Mouse (Mus musculus) CH12.LX (cell line): ENCODE data around the gene Ube2c. TPM values are rescaled to one million over a fixed set of nuclear protein-coding genes. Genes with fewer than 3 reads are reported as not detected.

Experiments used
- DNase-seq: peaks from one replicate; pipeline ENCODE4 v3.0.0-alpha.2; 2013; ENCODE audit errors: extremely low read depth
- H3K27ac ChIP-seq: 2 replicates; pipeline ENCODE4 v1.5.1; 2012; ENCODE audit warnings: low read depth, mild to moderate bottlenecking, control low read depth, moderate library complexity; ENCODE audit not compliant: insufficient read depth
- H3K27me3 ChIP-seq: replicated peaks from 2 replicates; pipeline ENCODE3; 2012; ENCODE audit warnings: inconsistent platforms
- H3K36me3 ChIP-seq, 2 experiments: replicated peaks in 1 of 2; 2 replicates each; pipeline versions ENCODE3 to v1.6.1; 2012; ENCODE audit warnings: inconsistent platforms in 1 of 2, low read length in 1 of 2, mild to moderate bottlenecking in 1 of 2, mixed read lengths in 1 of 2, moderate library complexity in 1 of 2; ENCODE audit not compliant: control insufficient read depth in 1 of 2, insufficient read depth in 1 of 2
- H3K4me1 ChIP-seq, 2 experiments: 2 replicates each; pipeline ENCODE4 v1.6.1; 2012; ENCODE audit warnings: inconsistent platforms in 1 of 2, moderate library complexity in 1 of 2; ENCODE audit not compliant: insufficient read depth in 2 of 2, control insufficient read depth in 1 of 2
- H3K4me2 ChIP-seq: 2 replicates; pipeline ENCODE4 v1.6.1; 2012; ENCODE audit warnings: low read depth, mild to moderate bottlenecking, control low read depth; ENCODE audit not compliant: poor library complexity, insufficient read depth, severe bottlenecking
- H3K4me3 ChIP-seq, 3 experiments: fragments of 150-350 bp in 1 of 3; sonication (generic) in 1 of 3; replicated peaks in 1 of 3; 2 replicates each; pipeline versions ENCODE3 to v1.5.1; 2011 to 2012; ENCODE audit warnings: low read depth in 2 of 3, low read length in 2 of 3, mild to moderate bottlenecking in 2 of 3, moderate library complexity in 2 of 3, control low read depth in 1 of 3, improper control_type of control experiment in 1 of 3, inconsistent platforms in 1 of 3, mixed read lengths in 1 of 3; ENCODE audit not compliant: poor library complexity in 1 of 3
- H3K79me2 ChIP-seq: replicated peaks from 2 replicates; pipeline ENCODE4 v1.6.1; 2012; ENCODE audit warnings: mild to moderate bottlenecking, moderate library complexity; ENCODE audit not compliant: control insufficient read depth, poor library complexity, insufficient read depth, severe bottlenecking; ENCODE audit errors: extremely low read depth
- H3K9ac ChIP-seq: 2 replicates; pipeline ENCODE4 v1.6.1; 2012; ENCODE audit warnings: low read depth, mild to moderate bottlenecking, control low read depth, moderate library complexity; ENCODE audit not compliant: insufficient read depth
- H3K9me3 ChIP-seq: replicated peaks from 2 replicates; pipeline ENCODE3; 2012; ENCODE audit warnings: low read length, inconsistent platforms, mixed read lengths
- CHD1 ChIP-seq: IDR thresholded peaks from 2 replicates; pipeline ENCODE4 v1.6.1; 2012; ENCODE audit warnings: low read depth, low read length, improper control_type of control experiment, inconsistent platforms
- CHD2 ChIP-seq: IDR thresholded peaks from 2 replicates; pipeline ENCODE4 v1.6.1; 2011; ENCODE audit warnings: low read length, improper control_type of control experiment
- CTCF ChIP-seq, 2 experiments: IDR thresholded peaks in 1 of 2; conservative IDR thresholded peaks in 1 of 2; 2 replicates each; pipeline ENCODE4 v1.5.1; 2011 to 2012; ENCODE audit warnings: low read depth in 2 of 2, low read length in 2 of 2, improper control_type of control experiment in 1 of 2, inconsistent platforms in 1 of 2, mild to moderate bottlenecking in 1 of 2, moderate library complexity in 1 of 2
- ETS1 ChIP-seq: conservative IDR thresholded peaks from 2 replicates; pipeline ENCODE4 v1.6.1; 2012; ENCODE audit warnings: low read depth, mild to moderate bottlenecking, inconsistent platforms, low read length, improper control_type of control experiment, moderate library complexity
- GABPA ChIP-seq: IDR thresholded peaks from 2 replicates; pipeline ENCODE4 v1.6.1; 2012; ENCODE audit warnings: low read depth, low read length, improper control_type of control experiment, inconsistent platforms; ENCODE audit not compliant: insufficient replicate concordance
- JUN ChIP-seq: IDR thresholded peaks from 2 replicates; pipeline ENCODE4 v1.6.1; 2011; ENCODE audit warnings: low read depth, mild to moderate bottlenecking, low read length, improper control_type of control experiment, moderate library complexity; ENCODE audit not compliant: insufficient read depth
- JUND ChIP-seq: conservative IDR thresholded peaks from 2 replicates; pipeline ENCODE4 v1.6.1; 2011; ENCODE audit warnings: low read depth, low read length, improper control_type of control experiment
- MAFK ChIP-seq: IDR thresholded peaks from 2 replicates; pipeline ENCODE4 v1.6.1; 2011; ENCODE audit warnings: low read length, improper control_type of control experiment; ENCODE audit not compliant: insufficient replicate concordance
- MAZ ChIP-seq: IDR thresholded peaks from 2 replicates; pipeline ENCODE4 v1.6.1; 2012; ENCODE audit warnings: low read depth, mild to moderate bottlenecking, inconsistent platforms, low read length, improper control_type of control experiment, moderate library complexity
- MXI1 ChIP-seq: IDR thresholded peaks from 2 replicates; pipeline ENCODE4 v1.6.1; 2011; ENCODE audit warnings: mild to moderate bottlenecking, low read depth, low read length, improper control_type of control experiment
- POLR2AphosphoS2 ChIP-seq: IDR thresholded peaks from 2 replicates; pipeline ENCODE4 v1.6.1; 2011; ENCODE audit warnings: low read depth, low read length, improper control_type of control experiment
- RCOR1 ChIP-seq: conservative IDR thresholded peaks from 2 replicates; pipeline ENCODE4 v1.6.1; 2012; ENCODE audit warnings: low read depth, mild to moderate bottlenecking, inconsistent platforms, low read length, improper control_type of control experiment
- TCF12 ChIP-seq: IDR thresholded peaks from 2 replicates; pipeline ENCODE4 v1.6.1; 2014; ENCODE audit warnings: low read depth, mild to moderate bottlenecking, inconsistent platforms, low read length, improper control_type of control experiment
- UBTF ChIP-seq: IDR thresholded peaks from 2 replicates; pipeline ENCODE4 v1.6.1; 2012; ENCODE audit warnings: low read depth, mild to moderate bottlenecking, inconsistent platforms, low read length, improper control_type of control experiment, moderate library complexity
- USF2 ChIP-seq: conservative IDR thresholded peaks from 2 replicates; pipeline ENCODE4 v1.6.1; 2011; ENCODE audit warnings: low read depth, low read length, improper control_type of control experiment
- dilution Hi-C: fragments of 300-500 bp; cut with MboI; formaldehyde crosslinking; loops from 2 replicates; pipeline ENCODE4 v1.14.3; 2020; ENCODE audit warnings: low sequenced_read_pairs; ENCODE audit not compliant: extremely low pct_unique_long_range_greater_than_20kb, extremely low pct_ligation_motif_present
- in situ Hi-C: fragments of 300-500 bp; cut with MboI; formaldehyde crosslinking; loops from 3 replicates; pipeline ENCODE4 v1.14.3; 2019; ENCODE audit warnings: low sequenced_read_pairs, low pct_ligation_motif_present, low pct_unique_long_range_greater_than_20kb, mixed read lengths
- polyA plus RNA-seq: library from polyadenylated mRNA; unstranded; fragments of >175 nt; gene quantifications from 2 replicates; pipeline ENCODE4 v1.2.1, GENCODE M21; 2012; ENCODE audit warnings: low read depth; ENCODE audit not compliant: insufficient read length
- total RNA-seq, 2 experiments: library from RNA; depleted of rRNA; stranded (reverse); fragments of 300-350 nt in 1 of 2; fragments of >200 nt in 1 of 2; gene quantifications; 2 replicates each; pipeline ENCODE4 v1.2.3; 2012 to 2014

Ube2c gene
- total and polyA plus RNA-seq, 3 experiments, result 103 to 226 (median 126) TPM

- Histone ChIP-seq H3K9me3 (no peaks in the 10 kb centered on the region), H3K4me3 (peak overlapping the region; percentile 73 to 98 (median 92)), H3K4me1 (peaks cover 9 to 28% of the 10 kb centered on the region in 2 experiments), H3K4me2 (peak overlapping the region; percentile 73), H3K36me3 (peaks cover 39 to 63% of the 10 kb centered on the region in 2 experiments), H3K27ac (peak overlapping the region; percentile 18; the same call in 1 of the 2 replicates), H3K9ac (peak overlapping the region; percentile 79), H3K27me3 (no peaks in the 10 kb centered on the region), H3K79me2 (peaks cover 10% of the 10 kb centered on the region; the same call in 1 of the 2 replicates)
- DNase-seq, result peak; percentile 43
- in situ Hi-C loops, result no loop called here
- peak; percentile 58; the same call in 1 of the 2 replicates for TF ChIP-seq CHD2
- TF ChIP-seq MAFK, result no peak
- TF ChIP-seq MXI1, result 0 out of 2 replicates have a peak, but pooled peaks have one; percentile 20
- no peak for TF ChIP-seq MAZ
- dilution Hi-C loops, result no loop called here
Observed at GRCm38 (mm10) chr2:164770279-164770678, 581 bp downstream of the Ube2c start.

GRCm38 (mm10) chr2:164771123-164771522, 1.4 kb downstream of the Ube2c start:
- no peaks in the 10 kb centered on the region for H3K27me3 ChIP-seq
- no peak overlapping the region; the same call in 1 of the 2 replicates for H3K9ac ChIP-seq
- no peaks in the 10 kb centered on the region for H3K9me3 ChIP-seq
- H3K4me2 ChIP-seq, result peak overlapping the region; percentile 73; the same call in 1 of the 2 replicates
- peak overlapping the region; percentile 73 to 98 (median 92) for H3K4me3 ChIP-seq
- TF ChIP-seq ETS1 (no peak), GABPA (no peak), JUN (no peak), USF2 (no peak), CHD1 (no peak), RCOR1 (no peak), POLR2AphosphoS2 (no peak), TCF12 (no peak), UBTF (no peak), JUND (no peak), CTCF (conservative IDR thresholded peaks at IDR 0.05 in 1 of 2, IDR thresholded peaks at IDR 0.05 in 1 of 2; ENCODE audit: low read depth in 2 of 2, low read length in 2 of 2) (no peak)
- H3K4me1 ChIP-seq, result peaks cover 9 to 28% of the 10 kb centered on the region in 2 experiments
- no peak overlapping the region for H3K27ac ChIP-seq
- peaks cover 10% of the 10 kb centered on the region; the same call in 1 of the 2 replicates for H3K79me2 ChIP-seq
- in situ Hi-C loops (no loop called here), dilution Hi-C loops (no loop called here)
- DNase-seq, result no peak
- H3K36me3 ChIP-seq, result peaks cover 32 to 55% of the 10 kb centered on the region in 2 experiments
